Mouse (Mus musculus): Measurements from ENCODE around the gene Nlrp9a.
"Not testable (repeated sequence)": the region's sequence is repeated elsewhere in the genome, so short reads cannot be mapped to it uniquely, and the experiment has no call there.

Gene Nlrp9a

DNA sequence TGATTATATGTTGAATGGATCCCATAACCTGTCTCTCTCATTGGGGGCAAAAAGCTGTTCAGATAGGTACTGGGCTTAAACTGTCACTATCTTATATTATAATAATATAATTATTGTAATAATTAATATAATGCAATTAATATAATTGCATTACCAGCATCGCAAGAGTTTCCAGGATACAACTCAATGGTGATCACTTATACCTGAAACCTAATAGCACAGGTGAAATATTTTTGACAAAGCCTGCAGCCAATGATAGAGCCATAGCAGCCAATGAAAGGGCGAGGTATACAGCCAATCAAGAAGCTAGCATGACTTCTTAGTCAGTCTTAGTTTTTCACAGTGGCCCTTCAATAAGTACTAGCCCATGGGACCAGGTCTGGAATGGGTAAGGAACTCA, at the start of gene Nlrp9a:
Gene Nlrp9a (plus strand): TSS at position 301 of the 400 bp plus-strand sequence.
- not testable (repeated sequence) for DNase-seq

DNA sequence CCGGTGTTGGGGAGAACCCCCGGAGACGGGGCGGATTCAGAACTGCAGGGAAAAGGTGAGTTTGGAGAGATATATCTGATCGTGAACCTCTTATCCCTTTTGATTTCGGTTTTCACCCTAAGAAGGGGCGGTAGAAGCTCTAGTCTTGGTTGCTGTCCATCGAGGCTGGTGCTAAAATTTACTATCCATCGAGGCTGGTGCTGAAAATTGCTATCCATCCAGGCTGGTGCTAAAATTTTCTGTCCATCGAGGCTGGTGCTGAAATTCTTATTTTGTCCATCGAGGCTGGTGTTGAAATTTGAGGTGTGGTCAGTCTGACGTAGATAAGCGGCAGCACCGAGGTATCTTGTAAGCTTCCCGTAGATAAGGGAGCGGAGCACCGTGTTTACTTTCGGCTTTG, 45.3 kb upstream of the Nlrp9a start:
- DNase-seq = not testable (repeated sequence)

DNA sequence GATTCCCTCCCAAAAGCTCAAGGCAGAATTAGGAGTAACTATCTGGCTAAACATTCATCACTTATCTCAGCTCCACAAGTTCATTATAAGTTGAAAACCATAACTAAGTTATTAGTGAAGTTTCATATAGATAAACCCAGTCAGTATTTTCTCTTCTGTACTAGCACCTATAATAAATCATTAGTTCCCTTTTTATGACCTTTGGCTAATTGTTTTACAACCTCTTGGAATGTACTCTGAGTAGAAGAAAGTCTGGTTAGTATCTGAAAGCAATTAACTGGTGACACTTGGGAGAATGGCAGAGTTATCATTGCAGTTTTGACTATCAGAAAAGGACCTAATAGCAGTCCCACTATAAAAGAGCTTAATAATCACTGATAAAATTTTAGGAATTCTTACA, 54.3 kb downstream of the Nlrp9a start:
- DNase-seq = no peak

DNA sequence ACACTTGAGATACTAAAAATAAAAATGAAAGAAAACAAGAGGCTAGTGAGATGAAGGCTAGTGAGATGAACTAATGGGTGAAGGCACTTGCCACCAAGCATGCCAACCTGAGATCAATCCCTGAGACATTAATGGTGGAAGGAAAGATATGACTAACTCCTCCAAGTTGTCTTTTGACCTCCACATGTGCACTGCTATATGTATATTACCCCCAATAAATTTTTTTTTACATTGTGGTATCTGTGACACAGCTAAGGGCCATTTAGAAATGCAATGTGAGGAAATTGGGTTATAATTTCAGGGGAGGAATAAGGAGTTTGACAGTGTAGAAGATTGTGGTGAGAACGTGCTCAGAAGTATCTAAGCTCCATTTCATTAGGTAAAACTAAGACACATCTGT, 55.0 kb downstream of the Nlrp9a start:
- DNase-seq = no peak

DNA sequence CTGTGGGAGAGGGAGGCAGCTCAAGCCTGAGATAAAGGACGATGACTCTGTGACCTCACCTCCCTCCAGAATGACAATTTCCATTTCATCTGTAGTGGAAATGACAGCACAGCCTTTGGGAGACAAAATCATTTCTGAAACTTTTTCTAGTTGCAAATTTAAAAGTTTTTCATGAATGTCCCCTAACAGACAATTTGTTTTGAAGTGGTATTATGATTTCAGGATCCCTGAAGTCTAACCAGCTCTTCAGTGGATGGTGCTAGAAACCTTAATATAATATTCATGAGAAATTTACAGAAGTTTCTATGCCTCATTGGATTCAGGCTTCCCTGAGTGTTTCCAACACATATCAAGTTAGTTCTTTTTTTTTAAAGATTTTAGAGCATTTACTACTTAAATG, 83.5 kb downstream of the Nlrp9a start, which contains the start of gene Vmn1r185:
Gene Vmn1r185 (minus strand): TSS at position 101 of the 400 bp plus-strand sequence.
- DNase-seq = not testable (repeated sequence)
